Mouse (Mus musculus) kidney, embryonic 15.5 days (tissue): ENCODE measurements around the gene Gm9747. TPM values are rescaled to one million over a fixed set of nuclear protein-coding genes. Genes with fewer than 3 reads are reported as not detected.

Source experiments
- ATAC-seq: fragments of 200-750 bp; cut with Nextera tagmentation; replicated peaks from 2 replicates; pipeline ENCODE4 v1.8.0; 2017; ENCODE audit warnings: moderate TSS enrichment; ENCODE audit not compliant: low FRiP score
- H3K27ac ChIP-seq: fragments of 300-500 bp; sonication (generic); 2 replicates; pipeline ENCODE4 v1.5.1; 2015; ENCODE audit warnings: mild to moderate bottlenecking, inconsistent platforms
- H3K27me3 ChIP-seq: fragments of 300-500 bp; sonication (generic); 2 replicates; pipeline ENCODE4 v1.6.1; 2015; ENCODE audit warnings: inconsistent platforms
- H3K36me3 ChIP-seq: fragments of 300-500 bp; sonication (generic); 2 replicates; pipeline ENCODE4 v1.6.1; 2015; ENCODE audit warnings: inconsistent platforms
- H3K4me1 ChIP-seq: fragments of 300-500 bp; sonication (generic); 2 replicates; pipeline ENCODE4 v1.6.1; 2015; ENCODE audit warnings: inconsistent platforms
- H3K4me2 ChIP-seq: fragments of 300-500 bp; sonication (generic); 2 replicates; pipeline ENCODE4 v1.6.1; 2015; ENCODE audit warnings: moderate library complexity, mild to moderate bottlenecking, inconsistent platforms
- H3K4me3 ChIP-seq: fragments of 300-500 bp; sonication (generic); replicated peaks from 2 replicates; pipeline ENCODE4 v1.5.1; 2015; ENCODE audit warnings: mild to moderate bottlenecking, inconsistent platforms
- H3K9ac ChIP-seq: fragments of 300-500 bp; sonication (generic); 2 replicates; pipeline ENCODE4 v1.6.1; 2015; ENCODE audit warnings: mild to moderate bottlenecking, inconsistent platforms
- H3K9me3 ChIP-seq: fragments of 300-500 bp; sonication (generic); replicated peaks from 2 replicates; pipeline ENCODE4 v1.6.1; 2016; ENCODE audit warnings: inconsistent platforms
- WGBS: fragments of 180-500 bp; shearing (Covaris S2); methylation state at CpG from one replicate; pipeline ENCODE4 v1.1.7; 2015; ENCODE audit warnings: mixed read lengths; 5-methylcytosine and 5-hydroxymethylcytosine counted together
- polyA plus RNA-seq: library from polyadenylated mRNA; unstranded; fragments of >200 nt; fragmentation: Nextera tagmentation; extraction: Ambion mirVana; gene quantifications from 2 replicates; pipeline ENCODE4 v1.2.1, GENCODE M21; 2015

Gene Gm9747
- polyA plus RNA-seq, 1 experiment from 2014 or later = 11.4 TPM

- ATAC-seq = no peak
- Histone ChIP-seq H3K9me3 (no peaks in the 10 kb centered on the region), H3K27ac (no peak overlapping the region), H3K36me3 (peaks cover 12% of the 10 kb centered on the region), H3K4me1 (no peaks in the 10 kb centered on the region), H3K4me2 (no peak overlapping the region), H3K27me3 (no peaks in the 10 kb centered on the region), H3K9ac (no peak overlapping the region), H3K4me3 (no peak overlapping the region)
- WGBS = 90% methylated on average over 3 of the region's 3 CpGs
Observed at GRCm38 (mm10) chr1:82234616-82235015, 1.7 kb downstream of the Gm9747 start.

GRCm38 (mm10) chr1:82235455-82236104, 2.7 kb downstream of the Gm9747 start:
- no peak for ATAC-seq
- 64% methylated on average over 3 of the region's 3 CpGs for WGBS
- Histone ChIP-seq H3K4me2 (no peak overlapping the region), H3K27me3 (no peaks in the 10 kb centered on the region), H3K9me3 (no peaks in the 10 kb centered on the region), H3K4me3 (no peak overlapping the region), H3K4me1 (no peaks in the 10 kb centered on the region), H3K9ac (no peak overlapping the region), H3K27ac (no peak overlapping the region), H3K36me3 (peaks cover 12% of the 10 kb centered on the region)

GRCm38 (mm10) chr1:82238245-82238644, 5.3 kb downstream of the Gm9747 start:
- no peak overlapping the region for H3K9ac ChIP-seq
- no peaks in the 10 kb centered on the region for H3K4me1 ChIP-seq
- no peak for ATAC-seq
- H3K4me2 ChIP-seq = no peak overlapping the region
- H3K27ac ChIP-seq = no peak overlapping the region
- H3K27me3 ChIP-seq = no peaks in the 10 kb centered on the region
- 72% methylated on average over 4 of the region's 4 CpGs for WGBS
- peaks cover 12% of the 10 kb centered on the region for H3K36me3 ChIP-seq
- no peaks in the 10 kb centered on the region for H3K9me3 ChIP-seq
- no peak overlapping the region for H3K4me3 ChIP-seq

GRCm38 (mm10) chr1:82239409-82240201, 6.7 kb downstream of the Gm9747 start:
- ATAC-seq = no peak
- Histone ChIP-seq H3K9me3 (no peaks in the 10 kb centered on the region), H3K9ac (no peak overlapping the region), H3K36me3 (peaks cover 9% of the 10 kb centered on the region), H3K4me2 (no peak overlapping the region), H3K27me3 (no peaks in the 10 kb centered on the region), H3K4me1 (no peaks in the 10 kb centered on the region), H3K4me3 (no peak overlapping the region), H3K27ac (no peak overlapping the region)
- 71% methylated on average over 3 of the region's 3 CpGs for WGBS

GRCm38 (mm10) chr1:82243260-82243825, 10.4 kb downstream of the Gm9747 start:
- Histone ChIP-seq H3K27ac (no peak overlapping the region), H3K9me3 (no peaks in the 10 kb centered on the region), H3K36me3 (no peaks in the 10 kb centered on the region), H3K4me1 (peaks cover 13% of the 10 kb centered on the region), H3K4me2 (no peak overlapping the region), H3K27me3 (no peaks in the 10 kb centered on the region), H3K9ac (no peak overlapping the region), H3K4me3 (no peak overlapping the region)
- no peak for ATAC-seq
- WGBS = 86% methylated on average over 6 of the region's 6 CpGs

GRCm38 (mm10) chr1:82245002-82245401, 12.1 kb downstream of the Gm9747 start:
- Histone ChIP-seq H3K4me3 (no peak overlapping the region), H3K9ac (no peak overlapping the region), H3K4me1 (peaks cover 13% of the 10 kb centered on the region), H3K36me3 (no peaks in the 10 kb centered on the region), H3K27me3 (no peaks in the 10 kb centered on the region), H3K9me3 (no peaks in the 10 kb centered on the region), H3K4me2 (no peak overlapping the region), H3K27ac (no peak overlapping the region)
- no peak for ATAC-seq
- WGBS = 86% methylated on average over 5 of the region's 5 CpGs

- H3K9ac ChIP-seq = no peak overlapping the region
- H3K4me1 ChIP-seq = peaks cover 13% of the 10 kb centered on the region
- no peaks in the 10 kb centered on the region for H3K36me3 ChIP-seq
- H3K27me3 ChIP-seq = no peaks in the 10 kb centered on the region
- peak; percentile 89 for ATAC-seq
- H3K4me2 ChIP-seq = no peak overlapping the region
- H3K27ac ChIP-seq = peak overlapping the region; percentile 54; the same call in 1 of the 2 replicates
- H3K9me3 ChIP-seq = no peaks in the 10 kb centered on the region
- 32% methylated on average over 10 of the region's 10 CpGs for WGBS
- H3K4me3 ChIP-seq = no peak overlapping the region
Observed at GRCm38 (mm10) chr1:82247221-82247951, 14.5 kb downstream of the Gm9747 start.

- ATAC-seq = peak; percentile 43; the same call in 1 of the 2 replicates
- no peak overlapping the region for H3K4me2 ChIP-seq
- WGBS = 79% methylated on average over 9 of the region's 9 CpGs
- H3K4me1 ChIP-seq = peaks cover 9% of the 10 kb centered on the region
- H3K36me3 ChIP-seq = peaks cover 2% of the 10 kb centered on the region; the same call in 1 of the 2 replicates
- H3K4me3 ChIP-seq = no peak overlapping the region
- H3K27me3 ChIP-seq = no peaks in the 10 kb centered on the region
- H3K9me3 ChIP-seq = no peaks in the 10 kb centered on the region
- no peak overlapping the region for H3K9ac ChIP-seq
- H3K27ac ChIP-seq = peak overlapping the region; percentile 32; the same call in 1 of the 2 replicates
Observed at GRCm38 (mm10) chr1:82253789-82254445, 21.0 kb downstream of the Gm9747 start.

GRCm38 (mm10) chr1:82257457-82257856, 24.5 kb downstream of the Gm9747 start:
- Histone ChIP-seq H3K27me3 (no peaks in the 10 kb centered on the region), H3K27ac (no peak overlapping the region), H3K4me3 (no peak overlapping the region), H3K9ac (no peak overlapping the region), H3K4me2 (no peak overlapping the region), H3K9me3 (no peaks in the 10 kb centered on the region), H3K4me1 (peaks cover 9% of the 10 kb centered on the region), H3K36me3 (peaks cover 2% of the 10 kb centered on the region; the same call in 1 of the 2 replicates)
- no peak for ATAC-seq
- 40% methylated on average over 5 of the region's 5 CpGs for WGBS

GRCm38 (mm10) chr1:82258331-82258730, 25.4 kb downstream of the Gm9747 start:
- Histone ChIP-seq H3K9ac (no peak overlapping the region), H3K4me2 (no peak overlapping the region), H3K27ac (no peak overlapping the region), H3K27me3 (no peaks in the 10 kb centered on the region), H3K9me3 (no peaks in the 10 kb centered on the region), H3K36me3 (peaks cover 2% of the 10 kb centered on the region; the same call in 1 of the 2 replicates), H3K4me3 (no peak overlapping the region), H3K4me1 (peaks cover 7% of the 10 kb centered on the region)
- no peak for ATAC-seq
- WGBS = 42% methylated on average over 7 of the region's 7 CpGs

GRCm38 (mm10) chr1:82260055-82260454, 27.1 kb downstream of the Gm9747 start:
- ATAC-seq = no peak
- H3K9me3 ChIP-seq = no peaks in the 10 kb centered on the region
- H3K36me3 ChIP-seq = no peaks in the 10 kb centered on the region
- WGBS = 69% methylated on average over 3 of the region's 3 CpGs
- peaks cover 5% of the 10 kb centered on the region; the same call in 1 of the 2 replicates for H3K4me1 ChIP-seq
- H3K27ac ChIP-seq = no peak overlapping the region
- H3K9ac ChIP-seq = no peak overlapping the region
- no peaks in the 10 kb centered on the region for H3K27me3 ChIP-seq
- no peak overlapping the region for H3K4me3 ChIP-seq
- no peak overlapping the region for H3K4me2 ChIP-seq
